Mouse (Mus musculus): ENCODE results near the gene Map1lc3a.

The Map1lc3a gene

DNA sequence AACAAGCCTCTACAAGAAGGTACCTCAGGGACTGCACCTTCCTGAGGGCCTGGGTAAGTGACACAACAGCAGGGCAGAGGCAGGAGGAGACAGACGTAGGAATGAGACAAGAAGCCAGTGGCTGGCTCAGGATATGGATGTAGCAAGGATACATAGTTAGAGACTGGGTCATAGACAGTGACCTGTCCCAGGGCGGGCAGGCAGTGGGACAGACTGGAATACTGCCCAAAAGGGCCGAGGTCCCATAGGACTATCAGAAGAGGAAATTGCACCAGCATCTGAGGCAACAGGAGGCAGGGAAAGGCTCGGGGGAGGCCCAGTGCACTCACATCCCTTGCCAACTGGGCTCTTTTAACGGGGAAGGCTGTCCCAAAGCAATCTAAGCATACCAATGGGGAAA is 44.5 kb downstream of the Map1lc3a start:
- CTCF ChIA-PET: interaction anchor here in 1 of 4 experiments (0.7 kb wide), 1 partner anchor 101 kb away, joined by 3 read pairs; no protein-coding TSS in a partner anchor

GRCm38 (mm10) chr2:155326001-155326400 is 49.9 kb downstream of the Map1lc3a start:
- CTCF ChIA-PET: no interaction called here
- POLR2A ChIA-PET: no interaction called here

More for the DNA sequence above, 44.5 kb downstream of the Map1lc3a start:
- POLR2A ChIA-PET: no interaction called here
